26 mouse cellular contexts compared by ENCODE assay signal in genomic region chr7:25384318-25384717, GRCm38 (mm10). TPM values are rescaled to one million over a fixed set of nuclear protein-coding genes. Genes with fewer than 3 reads are reported as not detected.
A peak's percentile ranks its signal among the peaks of the same experiment; 100 is the strongest.
DNase-seq lines count a peak whose midpoint lies in the region; TF ChIP-seq lines count a peak whose summit lies in the region.
"Had no signal": no experiment of that assay in that cellular context is flagged by ENCODE, and none has a peak within 500 bp of the region (broad histone marks: within the 10 kb centered on the region; RNA-seq: fewer than 3 reads in every experiment).

No protein-coding gene starts in this region.

- TF ChIP-seq CTCF in gastrocnemius, adult 2 months (IDR thresholded peaks at IDR 0.05), result no peak

- H3K4me1 ChIP-seq in brown adipose tissue, adult 24 weeks (ENCODE audit: control insufficient read depth, insufficient read depth, insufficient read length, low read length), result peaks cover 16% of the 10 kb centered on the region; the same call in 1 of the 2 replicates

- peak overlapping the region; percentile 72; the same call in 1 of the 2 replicates for H3K4me3 ChIP-seq in gastrocnemius, adult 2 months
- peak overlapping the region; percentile 67 for H3K4me3 ChIP-seq in brown adipose tissue, adult 24 weeks (ENCODE audit: insufficient read depth, low read depth, low read length)
- H3K4me3 ChIP-seq: embryonic facial prominence, embryonic 13.5 days; erythroblast, embryonic 14.5 days; forebrain, embryonic 12.5 days; forebrain, embryonic 15.5 days; heart, embryonic 12.5 days; heart, embryonic 15.5 days; hindbrain, embryonic 13.5 days; intestine, embryonic 15.5 days had no signal

- no peak overlapping the region; the same call in 1 of the 2 replicates for H3K27ac ChIP-seq in gastrocnemius, adult 2 months
- peak overlapping the region; percentile 100 for H3K27ac ChIP-seq in brown adipose tissue, adult 24 weeks (replicated peaks; ENCODE audit: low read depth, low read length)
- H3K27ac ChIP-seq: embryonic facial prominence, embryonic 13.5 days; forebrain, embryonic 12.5 days; forebrain, embryonic 15.5 days; heart, embryonic 15.5 days; hindbrain, embryonic 13.5 days; intestine, embryonic 15.5 days had no signal

- intact Hi-C loops in gastrocnemius, adult 2 months (cut with DNase I), result loop anchor here (5.0 kb wide), 1 partner anchor 67 kb away; the partner anchor contains the start of gene Megf8
- intact Hi-C loops in heart, postnatal 14 days (cut with DNase I), result loop anchor here (5.0 kb wide), 1 partner anchor 147 kb away; the partner anchor contains the start of gene Gsk3a

- DNase-seq in adrenal gland, postnatal 14 days, result peak; percentile 17
- no peak for DNase-seq in adrenal gland, postnatal 10 days
- DNase-seq in gastrocnemius, adult 2 months, result no peak
- no peak for DNase-seq in gastrocnemius, postnatal 4 days (ENCODE audit: low spot score in 2 of 2)
- DNase-seq in heart, postnatal 14 days, result no peak
- DNase-seq: adrenal gland, postnatal 25 days; cerebellum, adult 9-10 months; gastrocnemius, postnatal 10 days; gastrocnemius, postnatal 36 days; heart, adult 18-20 months; heart, postnatal 10 days; kidney, adult 11 months; kidney, adult 8-10 months had no signal

RNA-seq across cellular contexts. Expression of gene Lipe, which starts 14.2 kb away (rescaled TPM):
- 400 and 439 TPM in 2 replicates for total RNA-seq in adrenal gland, postnatal 14 days (2021)
- total RNA-seq in adrenal gland, postnatal 10 days (2021), result 100 to 1,000 TPM; 391 to 441 TPM
- total RNA-seq in gastrocnemius, adult 2 months (2021), result 10 to 100 TPM; 13.4 to 17.9 TPM
- 10 to 100 TPM; 25.4 to 37.7 TPM for total RNA-seq in gastrocnemius, postnatal 4 days (2021)
- polyA plus RNA-seq in brown adipose tissue, adult 24 weeks (2012; ENCODE audit: insufficient read depth, insufficient read length, missing spikeins), result 1,111 and 1,189 TPM in 2 replicates
- 10 to 100 TPM; 43.2 to 55.0 TPM for total RNA-seq in heart, postnatal 14 days (2021)

RNA-seq across cellular contexts. Expression of gene Cnfn, which starts 14.8 kb away (rescaled TPM):
- not detected in 2 replicates for total RNA-seq in adrenal gland, postnatal 14 days (2021)
- total RNA-seq in adrenal gland, postnatal 10 days (2021), result not detected
- total RNA-seq in gastrocnemius, adult 2 months (2021), result not detected
- total RNA-seq in gastrocnemius, postnatal 4 days (2021), result not detected
- not detected in 2 replicates for polyA plus RNA-seq in brown adipose tissue, adult 24 weeks (2012; ENCODE audit: insufficient read depth, insufficient read length, missing spikeins)
- not detected for total RNA-seq in heart, postnatal 14 days (2021)
- total RNA-seq: adrenal gland, adult 18-20 months; adrenal gland, postnatal 25 days; ES-E14; gastrocnemius, postnatal 10 days; gastrocnemius, postnatal 36 days; heart, adult 18-20 months; heart, postnatal 10 days; hematopoietic stem cell, adult 5-6 weeks had no signal
- polyA plus RNA-seq: activated CD4-positive, CD25-positive, alpha-beta regulatory T cell, adult 4 months; erythroblast, embryonic 14.5 days; forebrain, embryonic 12.5 days; forebrain, embryonic 15.5 days; heart, embryonic 12.5 days; hindbrain, embryonic 13.5 days had no signal

RNA-seq across cellular contexts. Expression of gene Cxcl17, which starts 28.4 kb away (rescaled TPM):
- total RNA-seq in adrenal gland, postnatal 14 days (2021), result 0.53 TPM in 1 of 2 replicates, not detected in the other
- not detected for total RNA-seq in adrenal gland, postnatal 10 days (2021)
- total RNA-seq in gastrocnemius, adult 2 months (2021), result not detected
- total RNA-seq in gastrocnemius, postnatal 4 days (2021), result not detected
- polyA plus RNA-seq in brown adipose tissue, adult 24 weeks (2012; ENCODE audit: insufficient read depth, insufficient read length, missing spikeins), result not detected in 2 replicates
- total RNA-seq in heart, postnatal 14 days (2021), result not detected
- total RNA-seq: adrenal gland, adult 18-20 months; adrenal gland, postnatal 25 days; gastrocnemius, postnatal 10 days; gastrocnemius, postnatal 36 days; heart, postnatal 10 days; hematopoietic stem cell, adult 5-6 weeks had no signal
- polyA plus RNA-seq: activated CD4-positive, CD25-positive, alpha-beta regulatory T cell, adult 4 months; embryonic facial prominence, embryonic 13.5 days; erythroblast, embryonic 14.5 days; heart, embryonic 12.5 days; intestine, embryonic 15.5 days had no signal
